In genomic region chr11:54771549-54771948, GRCm38 (mm10) we compare ENCODE assay signal across 20 mouse cellular contexts. TPM values are rescaled to one million over a fixed set of nuclear protein-coding genes. Genes with fewer than 3 reads are reported as not detected.
DNase-seq lines count a peak whose midpoint lies in the region; ATAC-seq and TF ChIP-seq lines count a peak whose summit lies in the region.
"Had no signal": no experiment of that assay in that cellular context is flagged by ENCODE, and none has a peak within 500 bp of the region (broad histone marks: within the 10 kb centered on the region; RNA-seq: fewer than 3 reads in every experiment).

No protein-coding gene starts in this region.

- no peak for TF ChIP-seq CTCF in bone marrow macrophage, adult 2 months (IDR thresholded peaks at IDR 0.05; ENCODE audit: low read depth, low read length)

- no peak overlapping the region for H3K4me3 ChIP-seq in bone marrow macrophage, adult 2 months (ENCODE audit: insufficient read depth, low read length)
- H3K4me3 ChIP-seq: forebrain, embryonic 10.5 days; forebrain, embryonic 13.5 days; hindbrain, embryonic 10.5 days; hindbrain, embryonic 13.5 days; intestine, embryonic 15.5 days had no signal

- ATAC-seq in megakaryocyte progenitor cell, adult 5-6 weeks (replicated peaks; ENCODE audit: poor library complexity), result peak; percentile 56
- ATAC-seq: CD4-positive, CD25-positive, alpha-beta regulatory T cell, adult 4 months; forebrain, embryonic 13.5 days; forebrain, embryonic 16.5 days; hindbrain, embryonic 16.5 days; intestine, embryonic 15.5 days had no signal

- peaks cover 68% of the 10 kb centered on the region for H3K4me1 ChIP-seq in bone marrow macrophage, adult 2 months (ENCODE audit: control insufficient read depth, insufficient read depth, low read length)

- no peak for TF ChIP-seq POLR2A in bone marrow macrophage, adult 2 months (IDR thresholded peaks at IDR 0.05; ENCODE audit: borderline replicate concordance, low read depth, low read length)

- peak; percentile 60 for DNase-seq in heart, adult 11 months
- no peak for DNase-seq in heart, postnatal 4 days
- no peak for DNase-seq in neural tube, embryonic 10.5 days (ENCODE audit: extremely low spot score, low spot score)
- no peak for DNase-seq in urinary bladder, postnatal 14 days (ENCODE audit: low spot score)
- DNase-seq: adrenal gland, adult 2 months; adrenal gland, postnatal 14 days; cerebellum, adult 18-20 months; cerebellum, adult 9-10 months; cerebellum, postnatal 14 days; gastrocnemius, postnatal 14 days had no signal

- H3K27ac ChIP-seq in bone marrow macrophage, adult 2 months (ENCODE audit: insufficient read depth, low read depth, low read length), result peak overlapping the region; percentile 14; the same call in 1 of the 2 replicates
- H3K27ac ChIP-seq: forebrain, embryonic 10.5 days; forebrain, embryonic 13.5 days; hindbrain, embryonic 10.5 days; hindbrain, embryonic 13.5 days; intestine, embryonic 15.5 days had no signal

RNA-seq across cellular contexts. Expression of gene Cdc42se2, which starts 15.9 kb away (rescaled TPM):
- total RNA-seq in heart, postnatal 4 days (2021), result 10 to 100 TPM; 44.3 to 47.1 TPM
- 126 and 128 TPM in 2 replicates for polyA plus RNA-seq in bone marrow macrophage, adult 2 months (2012; ENCODE audit: insufficient read depth, insufficient read length, missing spikeins)
- total RNA-seq in megakaryocyte progenitor cell, adult 5-6 weeks (2015), result 39.1 and 41.1 TPM in 2 replicates
- total RNA-seq in megakaryocyte progenitor cell, adult 5-6 weeks (2017), result 51.9 and 52.0 TPM in 2 replicates
